Mouse (Mus musculus): ENCODE measurements around the gene Gm14403.
"Not testable (repeated sequence)": the region's sequence is repeated elsewhere in the genome, so short reads cannot be mapped to it uniquely, and the experiment has no call there.

GRCm38 (mm10) chr2:177464676-177465075, 33.3 kb upstream of the Gm14403 start, which contains the start of gene Zfp970:
- not testable (repeated sequence) for TF ChIP-seq CTCF, EP300 (IDR thresholded peaks at IDR 0.05; ENCODE audit: low read depth)

Measured in liver, embryonic 14.5 days (tissue).